Mouse (Mus musculus) embryonic fibroblast, embryonic 13.5 days (primary cell): ENCODE data around the gene Chchd4.

Experiments used
- CTCF ChIP-seq: IDR thresholded peaks from 2 replicates; pipeline ENCODE4 v1.5.1; 2011; ENCODE audit warnings: mild to moderate bottlenecking, control low read depth, low read length, moderate library complexity, borderline replicate concordance; ENCODE audit not compliant: insufficient read depth
- POLR2A ChIP-seq: IDR thresholded peaks from 2 replicates; pipeline ENCODE4 v1.6.1; 2011; ENCODE audit warnings: low read depth, mild to moderate bottlenecking, control low read depth, low read length, moderate library complexity

DNA sequence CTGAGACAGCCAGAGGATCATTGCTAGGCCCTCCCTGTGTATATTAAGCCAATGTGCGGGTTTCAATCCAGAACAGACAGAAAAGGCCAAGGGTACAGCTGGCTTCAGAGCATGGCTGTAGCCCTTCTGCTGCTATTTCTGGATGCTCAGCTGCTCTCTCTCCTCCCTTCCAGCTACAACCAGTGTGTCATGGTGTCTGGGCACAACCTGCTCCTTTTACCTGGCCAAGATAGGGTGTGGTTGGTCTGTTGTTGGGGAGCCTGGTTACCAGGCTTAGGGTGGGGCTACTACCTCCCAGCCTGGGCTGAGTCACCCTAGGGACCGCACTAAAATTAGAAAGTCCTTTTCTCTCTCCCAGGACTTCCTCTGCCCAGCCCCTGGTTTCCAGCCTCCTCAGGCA, 10.0 kb upstream of the Chchd4 start:
- TF ChIP-seq CTCF (no peak), POLR2A (no peak)
